Mouse (Mus musculus) frontal cortex, postnatal 10 days (tissue): ENCODE results near the gene Bhlhb9.
"Not testable (repeated sequence)": the region's sequence is repeated elsewhere in the genome, so short reads cannot be mapped to it uniquely, and the experiment has no call there.

Experiments
- DNase-seq, 2 experiments: peaks; one replicate each; pipeline ENCODE4 v3.0.0; 2022; ENCODE audit warnings: low spot score in 2 of 2, mixed read lengths in 1 of 2

Gene Bhlhb9

GRCm38 (mm10) chrX:135797212-135797644 is at the start of gene Bhlhb9:
TSS of gene Bhlhb9 (plus strand) at chrX:135797594.
- peak; percentile 38 to 53 for DNase-seq

DNA sequence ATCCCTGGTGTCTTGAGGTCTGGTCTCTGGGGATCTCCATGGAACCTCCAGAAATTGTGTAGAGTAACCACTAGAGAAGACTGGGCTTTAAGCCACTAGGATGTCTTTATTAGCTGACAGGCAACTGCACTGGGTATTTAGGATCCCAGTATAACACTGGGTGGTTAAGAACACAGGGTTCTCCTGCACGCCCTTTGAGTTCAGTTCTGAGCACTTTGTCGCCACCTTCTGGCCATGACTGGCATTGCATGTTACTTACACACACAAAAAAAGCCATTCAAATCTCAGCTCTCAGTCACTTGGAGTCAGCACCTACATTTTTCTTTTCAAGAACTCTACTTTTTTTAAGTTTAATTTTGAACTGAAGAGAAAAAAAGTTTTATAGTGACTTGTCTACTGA is 44.6 kb upstream of the Bhlhb9 start:
- DNase-seq: peak; percentile 17 to 65

- DNase-seq: peak in 1 of 2 experiments; percentile 15
Measured at GRCm38 (mm10) chrX:135761707-135762106, 35.7 kb upstream of the Bhlhb9 start.

DNA sequence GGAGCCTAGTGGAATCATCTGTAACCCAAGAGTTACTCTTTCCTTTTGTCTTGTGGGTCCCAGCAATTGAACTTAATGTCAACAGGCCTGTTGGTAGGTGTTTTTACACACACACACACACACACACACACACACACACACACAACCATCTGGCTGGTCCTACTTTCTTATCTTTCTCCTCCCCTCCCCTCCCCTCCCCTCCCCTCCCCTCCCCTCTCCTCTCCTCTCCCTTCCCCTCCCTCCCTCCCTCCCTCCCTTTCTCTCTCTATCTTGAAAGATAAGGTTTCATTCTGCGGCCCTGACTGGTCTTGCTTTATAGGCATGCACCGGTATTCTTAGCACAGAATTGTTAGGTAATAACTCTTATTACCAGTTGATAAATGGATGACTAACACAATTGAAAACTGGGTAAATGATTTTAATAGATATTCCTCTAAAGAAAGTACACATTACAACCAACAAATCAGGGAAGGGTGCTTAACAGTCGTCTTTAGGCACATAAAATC is 29.3 kb upstream of the Bhlhb9 start:
- DNase-seq: no peak

GRCm38 (mm10) chrX:135768565-135768964 is 28.8 kb upstream of the Bhlhb9 start:
- no peak for DNase-seq

DNA sequence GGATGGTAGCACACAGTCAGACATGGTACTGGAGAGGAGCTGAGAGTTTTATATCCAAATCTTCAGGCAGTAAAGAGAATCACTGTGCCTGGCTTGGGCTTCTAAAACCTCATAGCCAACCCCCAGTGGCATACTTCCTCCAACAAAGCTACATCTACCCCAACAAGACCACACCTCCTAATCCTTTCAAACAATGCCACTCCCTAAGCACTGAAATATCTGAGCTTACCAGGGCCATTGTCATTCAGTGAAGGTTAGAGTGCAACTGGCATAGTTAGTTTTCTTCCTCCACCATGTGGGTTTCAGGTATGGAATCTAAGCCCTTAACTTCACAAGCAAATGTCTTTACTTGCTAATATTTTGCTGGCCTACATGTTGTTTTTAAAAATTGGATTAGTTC is 5.9 kb upstream of the Bhlhb9 start:
- DNase-seq: no peak

DNA sequence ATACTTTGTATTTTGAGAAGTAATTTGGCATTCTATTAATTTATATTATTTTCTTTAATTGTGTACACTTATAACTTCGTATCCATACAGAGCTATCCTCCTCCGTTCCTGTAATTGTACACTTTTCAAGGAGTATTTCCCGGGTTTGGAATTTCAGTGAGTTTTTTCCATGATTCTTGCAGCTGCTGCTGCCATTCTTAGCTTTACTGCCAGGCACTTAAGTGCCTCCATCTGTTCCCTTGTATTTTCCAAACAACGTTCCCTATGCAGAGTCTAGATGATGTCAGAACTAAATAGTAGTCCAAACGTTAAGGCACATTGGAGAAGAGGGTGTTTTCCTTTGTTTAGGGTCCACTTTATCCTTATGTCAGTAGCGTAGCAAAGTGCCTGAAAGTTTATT is 5.1 kb upstream of the Bhlhb9 start:
- no peak for DNase-seq

DNA sequence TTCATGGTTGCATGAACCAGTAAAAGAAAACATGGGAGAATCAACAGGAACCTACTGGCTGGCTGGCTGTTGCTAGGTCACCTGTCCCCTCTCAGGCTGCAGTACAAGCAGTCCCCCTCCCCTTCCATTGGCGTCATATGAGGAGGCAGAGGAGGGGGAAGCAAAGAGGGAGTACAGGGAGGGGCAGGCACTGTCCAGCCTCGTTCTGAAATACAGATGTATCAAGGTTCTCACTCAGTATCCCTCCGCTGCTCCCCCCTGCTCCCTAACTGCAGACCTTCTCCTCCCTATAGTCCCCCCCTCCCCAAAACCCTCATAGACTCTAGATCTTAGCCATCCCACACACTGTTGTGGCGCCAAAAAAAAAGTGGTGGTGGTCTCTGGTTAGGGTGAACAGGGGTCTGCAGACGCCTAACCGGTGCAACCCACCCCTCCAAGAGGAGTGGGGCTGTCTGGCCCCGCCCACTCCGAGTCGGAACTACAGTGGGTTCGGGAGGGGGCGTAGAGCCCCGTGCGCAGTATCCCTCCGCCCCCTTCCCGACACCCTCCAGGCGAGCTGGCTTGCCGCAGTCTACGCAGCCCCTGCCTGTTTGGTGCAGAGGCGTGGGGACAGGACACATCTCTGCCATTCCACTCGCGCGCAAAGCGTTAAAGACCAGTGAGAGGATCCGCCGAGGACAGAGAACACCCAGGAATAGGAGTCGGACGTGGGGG is 1.6 kb upstream of the Bhlhb9 start:
- DNase-seq: peak; percentile 68 to 70

GRCm38 (mm10) chrX:135796305-135797211 is 836 bp upstream of the Bhlhb9 start:
- DNase-seq: peak in 1 of 2 experiments; percentile 19

DNA sequence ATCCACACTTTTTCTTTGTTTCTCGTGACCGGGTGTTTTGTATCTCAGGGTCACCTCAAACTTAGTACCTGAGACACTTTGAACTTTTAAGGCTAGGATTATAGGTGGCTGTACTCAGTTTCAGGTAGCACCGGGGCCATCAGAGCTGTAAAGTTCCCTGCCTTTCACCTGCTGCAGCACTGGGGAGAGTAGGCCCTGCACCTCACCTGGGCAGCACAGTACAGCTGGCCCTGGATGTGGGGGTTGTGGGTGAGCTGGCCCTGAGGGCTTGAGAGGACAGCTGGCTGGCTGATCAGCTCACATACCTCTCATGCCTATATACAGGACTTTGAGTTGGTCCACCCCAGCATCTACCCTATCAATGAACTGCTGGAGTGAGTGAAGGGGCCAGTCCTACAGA is 6.8 kb downstream of the Bhlhb9 start:
- no peak for DNase-seq

GRCm38 (mm10) chrX:135805780-135806179 is 8.4 kb downstream of the Bhlhb9 start:
- DNase-seq: peak in 1 of 2 experiments; percentile 20

DNA sequence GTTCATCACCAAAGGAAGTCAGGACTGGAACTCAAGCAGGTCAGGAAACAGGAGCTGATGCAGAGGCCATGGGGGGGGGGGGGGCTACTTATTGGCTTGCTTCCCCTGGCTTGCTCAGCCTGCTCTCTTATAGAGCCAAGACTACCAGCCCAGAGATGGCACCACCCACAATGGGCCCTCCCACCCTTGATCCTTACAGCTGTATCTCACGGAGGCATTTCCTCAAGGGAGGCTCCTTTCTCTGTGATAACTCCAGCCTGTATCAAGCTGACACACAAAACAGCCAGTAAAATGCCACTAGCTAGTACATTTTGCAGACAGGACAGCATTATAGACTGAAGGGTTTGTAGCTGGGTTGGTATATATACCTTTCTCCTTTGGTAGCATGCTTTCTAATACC is 38.5 kb downstream of the Bhlhb9 start:
- not testable (repeated sequence) for DNase-seq

GRCm38 (mm10) chrX:135837896-135838295 is 40.5 kb downstream of the Bhlhb9 start:
- DNase-seq: no peak

GRCm38 (mm10) chrX:135838521-135839360 is 41.3 kb downstream of the Bhlhb9 start, which contains the start of gene Gprasp2:
TSS of gene Gprasp2 (plus strand) at chrX:135839034.
- DNase-seq: peak; percentile 53 to 64

DNA sequence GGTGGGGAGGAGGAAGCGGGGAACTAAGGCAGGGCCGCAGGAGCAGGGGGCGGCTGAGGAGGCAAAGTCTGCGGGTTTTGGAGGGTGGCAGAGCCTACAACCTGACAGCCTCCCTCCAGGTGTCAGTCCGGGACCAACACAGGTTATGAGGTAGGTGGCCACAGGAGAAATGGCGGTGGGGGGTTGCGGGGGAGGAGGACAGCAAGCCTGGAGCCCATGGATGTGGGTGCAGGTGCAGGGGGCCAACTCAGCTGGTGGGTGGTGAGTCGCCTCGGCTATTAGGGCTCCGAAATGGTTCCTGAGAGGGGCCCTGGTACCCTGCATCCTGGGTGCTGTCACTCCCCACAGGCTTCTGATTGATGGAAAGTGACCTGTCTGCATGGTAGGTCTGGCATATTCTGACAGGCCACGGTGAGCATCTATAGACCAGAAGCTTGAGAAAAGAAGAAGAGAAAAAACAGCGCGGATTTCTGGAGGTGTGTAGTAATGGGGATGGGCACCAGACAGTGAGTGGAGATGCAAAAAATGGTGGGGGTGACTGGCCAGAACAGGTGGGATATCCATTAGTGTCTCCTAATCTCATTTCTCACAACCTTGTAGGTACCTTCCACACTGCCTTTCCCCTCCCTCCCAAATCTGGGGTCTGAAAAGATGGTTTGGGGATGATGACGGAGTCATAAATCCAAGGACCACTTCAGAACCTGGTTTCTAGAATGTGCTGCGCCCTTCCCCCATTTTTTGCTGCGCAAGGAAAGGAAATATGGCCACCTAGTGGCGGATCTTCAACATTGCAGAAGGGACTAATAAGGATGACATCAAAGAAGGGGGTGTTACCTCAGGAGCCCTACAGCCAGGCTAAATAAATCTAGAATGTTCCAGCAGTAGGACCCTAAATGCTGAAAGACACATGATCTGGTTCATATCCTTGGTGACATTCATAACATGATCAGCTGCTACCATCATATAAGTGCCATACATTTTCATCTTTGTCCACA is 42.3 kb downstream of the Bhlhb9 start:
- DNase-seq: peak; percentile 26 to 29

GRCm38 (mm10) chrX:135866806-135867205 is 69.4 kb downstream of the Bhlhb9 start:
- DNase-seq: not testable (repeated sequence)

DNA sequence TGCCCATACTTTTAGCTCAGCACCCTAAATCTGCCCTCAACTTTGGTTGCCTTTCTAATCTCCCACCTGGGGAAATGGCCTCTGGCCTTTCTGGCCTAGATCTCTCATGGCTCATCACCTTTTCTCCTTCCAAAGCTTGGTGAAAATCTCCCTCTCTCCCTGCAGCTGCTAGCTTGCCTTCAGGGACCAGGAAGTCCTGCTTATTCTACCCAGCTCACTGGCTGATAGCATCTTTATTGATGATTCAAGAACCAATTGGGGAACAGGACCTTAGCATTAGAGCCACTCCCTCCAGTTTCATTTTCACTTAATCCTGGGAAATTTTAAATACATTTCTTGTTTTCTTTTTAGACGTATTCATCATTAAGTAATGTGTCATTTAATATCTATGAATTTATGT is 79.3 kb downstream of the Bhlhb9 start:
- no peak for DNase-seq

GRCm38 (mm10) chrX:135879626-135880025 is 82.2 kb downstream of the Bhlhb9 start:
- DNase-seq: no peak

DNA sequence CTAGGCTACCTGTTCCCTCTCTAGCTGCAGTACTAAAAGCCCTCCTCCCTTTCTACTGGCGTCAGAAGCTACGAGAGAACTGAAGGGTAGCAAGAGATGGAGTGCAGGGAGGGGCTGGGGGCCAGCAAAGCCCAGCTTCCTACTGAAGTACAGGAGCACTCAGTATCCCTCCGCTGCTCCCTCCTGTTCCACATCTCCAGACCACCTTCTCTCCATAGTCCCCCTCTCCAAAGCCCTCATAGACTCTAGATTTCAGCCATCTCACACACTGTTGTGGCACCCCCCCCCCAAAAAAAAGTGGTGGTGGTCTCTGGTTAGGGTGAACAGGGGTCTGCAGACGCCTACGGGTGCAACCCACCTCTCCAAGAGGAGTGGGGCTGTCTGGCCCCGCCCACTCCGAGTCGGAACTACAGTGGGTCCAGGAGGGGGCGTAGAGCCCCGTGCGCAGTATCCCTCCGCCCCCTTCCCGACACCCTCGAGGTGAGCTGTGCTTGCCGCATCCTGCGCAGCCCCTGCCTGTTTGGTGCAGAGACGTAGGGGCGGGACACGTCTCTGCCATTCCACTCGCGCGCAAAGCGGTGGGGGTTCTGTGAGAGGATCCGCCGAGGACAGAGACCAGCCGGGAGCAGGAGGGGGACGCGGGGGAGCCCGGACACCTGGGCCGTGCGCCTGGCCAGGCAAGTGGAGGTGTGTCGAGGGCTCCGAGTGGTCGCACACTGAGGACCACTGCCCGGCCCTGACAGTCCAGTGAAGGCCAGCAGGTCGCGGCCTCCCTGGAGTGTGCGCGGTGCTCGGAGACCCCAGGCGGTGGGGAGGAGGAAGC is 88.2 kb downstream of the Bhlhb9 start:
- peak; percentile 84 to 87 for DNase-seq
